ENCODE assay signal across 8 mouse cellular contexts in genomic region chr10:39540012-39540647, GRCm38 (mm10).
DNase-seq lines count a peak whose midpoint lies in the region; ATAC-seq and TF ChIP-seq lines count a peak whose summit lies in the region.
"Had no signal": no experiment of that assay in that cellular context is flagged by ENCODE, and none has a peak within 500 bp of the region (broad histone marks: within the 10 kb centered on the region; RNA-seq: fewer than 3 reads in every experiment).

No protein-coding gene starts in this region.

- WGBS in lung, embryonic 15.5 days, result 40% methylated on average over 9 of the region's 9 CpGs
- 55% methylated on average over 9 of the region's 9 CpGs for WGBS in lung, adult 2 months
- WGBS in forebrain, embryonic 15.5 days, result 48% methylated on average over 9 of the region's 9 CpGs
- WGBS in stomach, embryonic 16.5 days, result 41% methylated on average over 9 of the region's 9 CpGs

- ATAC-seq in lung, embryonic 15.5 days (ENCODE audit: borderline replicate concordance, extremely low read depth, low FRiP score, low TSS enrichment), result no peak
- no peak for ATAC-seq in forebrain, embryonic 15.5 days (replicated peaks)
- ATAC-seq in stomach, embryonic 16.5 days (ENCODE audit: insufficient read depth, low FRiP score), result no peak

- no peak for TF ChIP-seq CTCF in lung, adult 2 months (IDR thresholded peaks at IDR 0.05; ENCODE audit: insufficient read depth, low read length)

- H3K9ac ChIP-seq in lung, embryonic 15.5 days, result no peak overlapping the region
- H3K9ac ChIP-seq in forebrain, embryonic 15.5 days (replicated peaks), result 0 out of 2 replicates have a peak overlapping the region, but pooled peaks have one; percentile 18
- H3K9ac ChIP-seq in stomach, embryonic 16.5 days (ENCODE audit: low read length), result 0 out of 2 replicates have a peak overlapping the region, but pooled peaks have one; percentile 20

- no peak for TF ChIP-seq POLR2A in lung, adult 2 months (IDR thresholded peaks at IDR 0.05; ENCODE audit: borderline replicate concordance, extremely low read depth, low read depth, low read length)

- H3K36me3 ChIP-seq in lung, embryonic 15.5 days, result 0 out of 2 replicates have a peak, but pooled peaks cover under 1% of the 10 kb centered on the region
- H3K36me3 ChIP-seq in forebrain, embryonic 15.5 days, result peaks cover 8% of the 10 kb centered on the region; the same call in 1 of the 2 replicates
- H3K36me3 ChIP-seq in megakaryocyte, embryonic 14.5 days (replicated peaks; ENCODE audit: low read length), result peaks cover 97% of the 10 kb centered on the region
- no peaks in the 10 kb centered on the region for H3K36me3 ChIP-seq in stomach, embryonic 16.5 days (ENCODE audit: control insufficient read depth, insufficient read depth, low read length)

- peaks cover 65% of the 10 kb centered on the region for H3K4me1 ChIP-seq in lung, embryonic 15.5 days
- H3K4me1 ChIP-seq in lung, adult 2 months (ENCODE audit: control insufficient read depth, insufficient read depth, low read length), result peaks cover 4% of the 10 kb centered on the region; the same call in 1 of the 2 replicates
- H3K4me1 ChIP-seq in forebrain, embryonic 15.5 days, result peaks cover 57% of the 10 kb centered on the region
- H3K4me1 ChIP-seq in megakaryocyte, embryonic 14.5 days, result peaks cover 37% of the 10 kb centered on the region
- peaks cover 56% of the 10 kb centered on the region for H3K4me1 ChIP-seq in stomach, embryonic 16.5 days (ENCODE audit: control insufficient read depth, insufficient read depth, low read length)

- no peak overlapping the region for H3K4me3 ChIP-seq in lung, embryonic 15.5 days
- no peak overlapping the region for H3K4me3 ChIP-seq in lung, adult 2 months (replicated peaks; ENCODE audit: extremely low read depth, low read depth, low read length)
- H3K4me3 ChIP-seq in forebrain, embryonic 15.5 days, result no peak overlapping the region
- H3K4me3 ChIP-seq in megakaryocyte, embryonic 14.5 days (replicated peaks), result peak overlapping the region; percentile 1
- no peak overlapping the region for H3K4me3 ChIP-seq in stomach, embryonic 16.5 days (replicated peaks; ENCODE audit: low read length)

- H3K27ac ChIP-seq in lung, embryonic 15.5 days, result peak overlapping the region; percentile 35
- H3K27ac ChIP-seq in forebrain, embryonic 15.5 days (replicated peaks), result peak overlapping the region; percentile 87
- H3K27ac ChIP-seq in stomach, embryonic 16.5 days (ENCODE audit: low read length), result peak overlapping the region; percentile 12; the same call in 1 of the 2 replicates

- no peak for DNase-seq in lung, adult 2 months
- no peak for DNase-seq in layer of hippocampus, postnatal 10 days (ENCODE audit: low spot score in 2 of 2)
- no peak for DNase-seq in cerebellum, postnatal 10 days
- DNase-seq: thymus, postnatal 4 days had no signal

- H3K4me2 ChIP-seq in lung, embryonic 15.5 days, result no peak overlapping the region
- no peak overlapping the region for H3K4me2 ChIP-seq in forebrain, embryonic 15.5 days (replicated peaks)
- no peak overlapping the region for H3K4me2 ChIP-seq in stomach, embryonic 16.5 days (ENCODE audit: low read depth, low read length)

- no peaks in the 10 kb centered on the region for H3K9me3 ChIP-seq in lung, embryonic 15.5 days
- H3K9me3 ChIP-seq in forebrain, embryonic 15.5 days, result no peaks in the 10 kb centered on the region
- no peaks in the 10 kb centered on the region for H3K9me3 ChIP-seq in megakaryocyte, embryonic 14.5 days
- H3K9me3 ChIP-seq in stomach, embryonic 16.5 days (replicated peaks; ENCODE audit: control insufficient read depth, low read length), result no peaks in the 10 kb centered on the region

- no peaks in the 10 kb centered on the region for H3K27me3 ChIP-seq in lung, embryonic 15.5 days
- H3K27me3 ChIP-seq in forebrain, embryonic 15.5 days, result no peaks in the 10 kb centered on the region
- no peaks in the 10 kb centered on the region for H3K27me3 ChIP-seq in megakaryocyte, embryonic 14.5 days (replicated peaks)
- no peaks in the 10 kb centered on the region for H3K27me3 ChIP-seq in stomach, embryonic 16.5 days (ENCODE audit: control insufficient read depth, insufficient read depth, low read length)

Comparison
In these comparisons a context has a peak if more than half of its experiments do, and no peak if none do; other contexts are left out.
1. H3K27ac ChIP-seq: peak in every context shown above with its lines; median percentile 87 in forebrain, embryonic 15.5 days; 35 in lung, embryonic 15.5 days; 12 in stomach, embryonic 16.5 days.